Mouse (Mus musculus) left cerebral cortex, adult 9 months (tissue): ENCODE data around the gene Dnah2.

Source experiments
- DNase-seq, 2 experiments: peaks; one replicate each; pipeline ENCODE4 v3.0.0; 2022; ENCODE audit warnings: low spot score in 2 of 2

Gene Dnah2

GRCm38 (mm10) chr11:69390400-69391034 is 158.4 kb downstream of the Dnah2 start:
- peak in 1 of 2 experiments; percentile 86 for DNase-seq

- no peak for DNase-seq
These were observed 159.1 kb downstream of the Dnah2 start for GRCm38 (mm10) chr11:69389531-69390399.

- DNase-seq: no peak
These were observed 160.2 kb downstream of the Dnah2 start for GRCm38 (mm10) chr11:69388680-69389079.

- no peak for DNase-seq
These were observed 162.2 kb downstream of the Dnah2 start for GRCm38 (mm10) chr11:69386758-69387157.

GRCm38 (mm10) chr11:69384979-69385378 is 163.9 kb downstream of the Dnah2 start:
- no peak for DNase-seq

GRCm38 (mm10) chr11:69382478-69383105 is 166.3 kb downstream of the Dnah2 start:
- DNase-seq: no peak

GRCm38 (mm10) chr11:69381356-69381755 is 167.6 kb downstream of the Dnah2 start:
- DNase-seq: no peak

GRCm38 (mm10) chr11:69379600-69379999 is 169.3 kb downstream of the Dnah2 start:
- DNase-seq: no peak

- no peak for DNase-seq
These were observed 171.1 kb downstream of the Dnah2 start for GRCm38 (mm10) chr11:69377766-69378165.

GRCm38 (mm10) chr11:69375646-69376045 is 173.3 kb downstream of the Dnah2 start:
- no peak for DNase-seq

- no peak for DNase-seq
These were observed 175.5 kb downstream of the Dnah2 start for GRCm38 (mm10) chr11:69373223-69373965.

GRCm38 (mm10) chr11:69372780-69373170 is 176.1 kb downstream of the Dnah2 start:
- DNase-seq: no peak

GRCm38 (mm10) chr11:69372056-69372779 is 176.7 kb downstream of the Dnah2 start:
- peak in 1 of 2 experiments; percentile 68 for DNase-seq

- DNase-seq: no peak
These were observed 177.3 kb downstream of the Dnah2 start for GRCm38 (mm10) chr11:69371601-69372000.

- no peak for DNase-seq
These were observed 178.1 kb downstream of the Dnah2 start for GRCm38 (mm10) chr11:69370817-69371215.
